Mouse (Mus musculus) kidney, adult 18-20 months (tissue): ENCODE measurements around the gene Fgf18.
A peak's percentile ranks its signal among the peaks of the same experiment; 100 is the strongest.

Experiments
- DNase-seq: peaks from one replicate; pipeline ENCODE4 v3.0.0; 2021

Gene Fgf18

DNA sequence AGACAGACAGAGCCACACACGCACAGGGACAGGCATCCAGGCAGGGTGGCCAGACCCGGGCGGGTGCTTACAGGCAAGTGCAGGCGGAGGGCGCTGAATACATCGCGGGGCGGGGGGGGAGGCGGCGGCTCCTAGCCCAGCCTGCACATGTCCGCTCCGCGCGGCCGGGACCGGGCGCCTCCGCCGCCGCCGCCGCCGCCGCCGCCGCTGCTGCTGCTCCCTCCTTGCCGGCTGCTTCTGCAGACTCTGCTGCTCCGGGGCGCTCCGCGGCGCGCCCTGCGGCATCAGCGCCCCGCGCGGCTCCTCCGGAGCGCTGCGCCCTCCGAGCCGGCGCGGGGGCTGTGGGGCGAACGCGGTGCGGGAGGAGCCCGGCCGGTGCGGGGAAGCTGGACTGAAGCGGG lies at the start of gene Fgf18:
Fgf18 (minus strand) TSS at position 230 of the 401 bp plus-strand sequence.
- DNase-seq, result no peak

DNA sequence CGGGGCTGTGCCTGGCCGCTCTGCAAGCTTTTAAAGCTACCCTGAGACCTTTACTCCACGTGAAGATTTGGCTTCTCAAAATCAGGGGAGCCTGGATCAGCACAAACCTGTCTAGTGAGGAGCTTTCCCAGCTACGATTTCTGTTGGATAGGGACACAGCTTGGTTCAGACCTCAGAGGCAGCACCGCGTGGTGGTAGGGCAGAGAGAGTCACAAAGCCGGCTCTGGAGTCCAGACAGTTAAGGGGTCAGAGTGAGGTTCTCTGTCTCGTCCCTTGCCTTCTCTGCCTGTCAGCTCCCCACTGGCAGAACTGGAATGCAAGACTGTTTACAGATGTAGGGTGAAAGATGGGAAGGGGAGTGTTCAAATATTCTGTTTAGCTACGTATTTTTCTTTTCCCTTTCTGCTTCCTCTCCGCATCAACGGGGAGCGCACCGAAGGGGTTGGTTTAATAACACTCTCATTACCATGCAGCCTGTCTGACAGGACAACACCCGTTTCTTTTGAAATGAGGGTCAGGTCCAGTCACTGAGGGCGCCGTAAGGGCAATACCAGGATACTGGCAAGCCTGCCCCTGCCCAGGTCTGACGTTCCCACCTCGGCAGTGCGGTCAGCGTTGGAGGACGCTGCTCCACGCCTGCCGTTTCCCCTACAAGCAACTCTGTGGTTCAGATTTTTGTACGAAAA lies 49.4 kb upstream of the Fgf18 start:
- no peak for DNase-seq

DNA sequence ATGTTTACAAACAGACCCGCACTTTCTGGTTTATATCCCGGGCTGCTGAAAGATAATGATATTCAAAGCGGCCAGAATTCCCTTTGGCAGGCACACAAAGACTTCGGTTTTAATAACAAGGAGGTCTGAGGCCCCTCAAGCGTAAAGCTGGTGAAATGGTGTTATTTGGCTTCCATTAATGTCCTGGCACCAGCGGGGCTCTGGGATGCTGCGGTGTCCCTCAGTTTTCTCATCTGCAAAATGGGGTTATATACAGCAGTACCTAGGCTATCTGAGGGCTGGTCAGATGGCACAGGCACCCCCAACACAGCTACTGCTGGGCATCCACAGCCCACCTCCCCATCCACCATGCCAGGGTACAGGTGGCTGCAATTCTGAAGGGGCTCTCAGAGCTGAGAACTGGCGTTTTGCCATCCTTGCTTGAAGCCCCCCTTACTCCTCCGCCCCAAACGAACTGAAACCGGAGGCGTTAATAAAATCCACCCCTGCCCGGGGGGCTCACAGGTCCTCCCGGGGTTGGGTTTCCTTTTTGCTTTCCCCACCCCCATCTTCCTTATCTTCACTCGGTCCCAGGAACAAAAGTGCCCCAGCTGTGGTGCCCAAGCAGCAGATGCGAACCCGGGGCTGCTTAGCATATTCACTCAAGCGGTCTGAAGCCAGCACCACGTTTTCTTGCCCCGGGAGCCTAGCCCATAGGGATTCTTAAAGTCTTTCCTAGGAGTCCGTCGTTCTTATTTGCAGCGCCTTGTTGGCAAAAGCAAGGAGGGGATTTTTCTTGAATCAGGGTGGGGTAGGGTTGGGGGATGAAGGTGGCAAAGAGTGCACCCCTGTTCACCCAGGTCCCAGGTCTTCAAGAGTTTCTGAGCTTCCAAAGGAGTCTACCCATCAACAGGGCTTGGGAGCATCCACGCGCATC lies 48.6 kb upstream of the Fgf18 start:
- DNase-seq, result no peak

DNA sequence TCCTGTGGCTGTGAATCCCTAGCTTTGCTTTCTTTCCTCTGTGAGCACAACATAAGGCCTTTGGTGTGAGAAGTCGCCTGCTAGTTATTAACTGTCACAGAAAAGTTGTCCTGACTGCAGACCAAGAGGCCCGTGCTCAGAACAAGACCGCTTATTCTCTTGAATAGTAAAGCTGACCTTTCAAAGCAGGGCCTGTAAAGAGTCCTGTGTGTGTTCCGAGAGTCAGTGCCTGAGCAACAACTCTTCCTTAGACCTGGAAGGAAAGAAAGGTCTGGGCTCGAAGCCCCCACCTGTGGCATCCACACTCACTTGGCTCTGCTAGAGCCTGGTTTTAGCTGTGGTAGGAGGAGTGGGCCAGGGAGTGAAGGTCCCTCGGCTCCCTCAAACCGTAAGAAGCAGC lies 47.9 kb upstream of the Fgf18 start:
- no peak for DNase-seq

GRCm38 (mm10) chr11:33193695-33194094 lies 46.5 kb upstream of the Fgf18 start:
- DNase-seq, result no peak

DNA sequence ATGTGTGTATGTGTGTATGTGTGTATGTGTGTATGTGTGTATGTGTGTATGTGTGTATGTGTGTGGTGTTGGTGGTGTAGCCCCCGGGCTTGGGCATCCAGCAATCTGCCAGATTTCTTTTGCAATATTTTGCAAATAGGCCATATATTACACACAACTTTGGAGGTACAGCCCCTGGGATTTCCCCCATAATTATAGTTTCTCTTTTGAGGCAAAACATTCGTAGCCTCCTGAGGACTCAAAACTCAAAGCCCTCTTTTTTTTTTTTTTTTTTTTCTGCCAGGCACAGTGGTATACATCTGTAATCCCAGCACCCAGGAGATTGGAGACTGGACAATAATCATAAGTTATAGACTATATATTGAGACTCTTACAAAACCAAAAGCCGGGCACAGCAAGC lies 34.6 kb upstream of the Fgf18 start:
- DNase-seq, result no peak

GRCm38 (mm10) chr11:33180701-33181116 lies 33.5 kb upstream of the Fgf18 start:
- DNase-seq, result no peak

- DNase-seq, result no peak
These were observed 32.6 kb upstream of the Fgf18 start for GRCm38 (mm10) chr11:33179802-33180201.

GRCm38 (mm10) chr11:33176525-33177245 lies 29.5 kb upstream of the Fgf18 start:
- peak; percentile 18 for DNase-seq

- DNase-seq, result no peak
These were observed 28.6 kb upstream of the Fgf18 start for GRCm38 (mm10) chr11:33175768-33176167.

GRCm38 (mm10) chr11:33170489-33170888 lies 23.3 kb upstream of the Fgf18 start:
- peak; percentile 60 for DNase-seq

DNA sequence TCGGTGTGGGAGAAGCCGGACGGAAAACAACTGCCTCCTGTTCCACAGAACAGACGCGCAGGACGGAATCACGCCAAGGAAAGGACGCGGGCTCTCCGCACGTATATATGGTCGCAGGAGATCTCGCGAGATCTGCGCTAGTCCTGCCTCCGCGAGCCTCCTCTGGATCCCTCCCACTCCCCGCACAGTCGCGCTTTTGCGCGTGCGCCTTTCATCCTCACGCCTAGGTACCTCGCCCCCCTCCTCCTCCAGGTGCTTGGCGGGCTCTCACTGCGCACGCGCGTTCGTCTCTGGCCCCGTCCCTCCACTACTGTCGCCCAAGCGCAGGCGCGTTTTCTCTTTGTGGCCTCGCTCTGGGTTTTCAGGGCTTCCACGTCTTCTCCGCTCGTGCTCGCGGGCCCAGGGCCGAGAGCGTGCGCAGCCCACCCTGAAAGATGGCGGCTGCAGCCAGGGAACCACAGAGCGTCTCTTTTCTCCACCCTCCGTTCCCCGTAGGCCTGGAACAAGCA lies 15.9 kb upstream of the Fgf18 start, which contains the start of gene Npm1:
Npm1 (minus strand) TSS at position 209 of the 509 bp plus-strand sequence.
- peak; percentile 99 for DNase-seq

DNA sequence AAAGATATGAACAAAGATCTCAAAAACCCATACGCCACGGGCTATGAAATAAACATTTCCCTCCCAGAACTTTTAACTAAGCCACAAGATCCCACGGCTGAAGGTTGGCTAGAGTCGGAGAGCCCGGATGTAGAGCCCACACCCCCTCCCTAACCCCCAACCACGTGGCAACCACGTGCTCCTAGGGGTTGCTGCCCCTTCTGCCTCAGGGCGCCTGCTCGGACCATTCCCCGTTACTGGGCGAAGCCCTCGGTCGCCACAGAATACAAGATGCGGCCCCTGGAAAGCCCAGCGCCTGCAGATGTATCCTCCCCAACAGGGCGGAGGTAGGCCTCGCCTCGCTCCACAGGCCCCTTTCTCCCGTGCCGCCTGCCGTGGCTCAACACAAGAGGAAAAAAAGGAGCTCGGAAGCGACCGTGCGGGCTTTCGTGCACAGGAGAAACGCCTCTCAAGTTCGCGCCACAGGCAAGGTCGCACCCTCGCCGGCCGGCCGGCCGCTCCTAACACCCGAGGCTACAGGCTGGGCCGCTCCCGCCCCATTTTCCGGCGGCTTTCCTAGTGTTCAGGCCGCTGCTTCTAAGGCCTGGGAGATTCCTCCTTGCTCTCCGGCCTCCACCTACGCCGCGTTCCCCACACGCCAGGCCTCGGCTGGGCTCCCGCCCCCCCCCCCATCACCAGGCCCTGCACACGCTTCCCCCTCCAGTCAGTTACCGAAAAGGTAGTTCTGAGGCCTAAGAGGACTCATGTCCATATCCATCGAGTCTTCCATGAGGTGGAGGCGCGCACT lies 15.2 kb upstream of the Fgf18 start:
- peak; percentile 74 for DNase-seq

DNA sequence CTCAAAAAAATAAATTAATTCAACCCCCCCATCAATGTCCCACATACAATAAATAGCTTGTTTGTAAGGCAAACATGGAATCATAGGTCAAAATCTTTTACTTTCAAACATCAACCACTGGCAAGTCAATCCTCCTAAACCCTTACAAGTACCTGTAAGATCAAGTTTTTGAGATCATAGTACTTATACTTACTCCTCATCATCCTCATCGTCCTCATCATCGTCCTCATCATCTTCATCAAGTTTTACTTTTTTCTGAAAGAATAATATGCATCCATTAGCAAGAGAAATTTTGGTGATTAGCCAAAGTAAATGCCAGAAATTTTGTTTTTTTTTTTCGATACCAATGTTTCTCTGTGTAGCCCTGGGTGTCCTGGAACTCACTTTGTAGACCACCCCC lies 12.5 kb upstream of the Fgf18 start:
- DNase-seq, result no peak

DNA sequence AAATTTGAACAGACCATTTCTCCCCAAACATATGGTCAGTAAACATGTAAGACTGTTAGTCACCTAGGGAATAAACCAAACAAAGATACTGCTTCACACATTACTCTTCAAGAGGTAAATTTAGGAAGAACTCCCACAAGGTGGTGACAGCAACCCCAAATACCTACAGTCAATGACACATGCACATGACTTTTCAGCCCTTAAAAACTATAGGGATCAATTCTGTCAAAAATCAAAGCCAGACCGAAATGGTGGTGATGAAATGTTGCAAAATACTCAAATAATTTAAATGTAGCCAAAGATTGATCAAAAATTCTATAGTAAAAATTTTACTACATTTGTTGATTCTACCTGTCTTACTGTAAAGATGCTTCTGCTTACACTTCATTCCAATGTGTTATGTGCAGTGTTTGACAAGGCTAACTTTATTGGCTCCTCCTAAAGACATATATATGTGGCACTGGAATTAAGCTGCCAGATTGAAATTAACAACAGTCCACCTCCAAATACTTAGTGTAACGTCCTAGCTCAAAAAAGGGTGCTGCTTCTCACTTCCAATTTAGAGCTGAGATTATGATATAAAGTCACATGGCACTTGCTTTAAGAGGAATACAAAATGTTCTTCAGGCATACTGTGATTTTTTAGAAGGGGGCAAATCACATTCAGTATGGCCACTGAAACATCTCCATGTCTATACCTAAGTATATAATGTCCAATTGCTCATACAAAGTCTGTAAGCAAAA lies 10.4 kb upstream of the Fgf18 start:
- no peak for DNase-seq

DNA sequence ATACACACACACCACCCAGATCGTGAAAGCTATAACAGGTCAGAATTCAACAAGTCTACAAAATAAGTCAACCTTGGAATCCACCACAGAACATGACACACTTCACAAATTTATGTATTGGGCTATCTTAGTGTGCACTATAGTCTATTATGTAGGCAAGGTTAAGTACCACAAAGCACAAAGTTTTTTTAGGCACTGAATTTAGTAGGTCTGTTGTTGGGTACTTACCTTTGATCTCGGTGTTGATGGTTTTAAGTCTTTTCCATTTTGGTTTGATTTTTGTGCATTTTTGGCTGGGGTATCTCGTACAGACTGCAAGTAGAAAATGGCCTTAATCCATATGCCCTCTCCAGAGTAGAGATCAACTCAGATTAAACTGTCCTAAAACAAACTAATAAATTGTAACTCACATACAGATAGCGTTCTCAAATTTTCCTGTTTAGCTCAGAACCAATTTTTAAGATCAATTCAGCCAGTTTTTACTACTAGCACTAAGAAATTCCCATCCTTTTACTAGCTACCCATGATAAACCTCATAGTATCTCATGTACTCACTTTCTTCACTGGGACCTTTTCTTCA lies 9.3 kb upstream of the Fgf18 start:
- no peak for DNase-seq

- no peak for DNase-seq
These were observed 7.3 kb upstream of the Fgf18 start for GRCm38 (mm10) chr11:33154459-33154858.

GRCm38 (mm10) chr11:33152997-33153396 lies 5.8 kb upstream of the Fgf18 start:
- no peak for DNase-seq

GRCm38 (mm10) chr11:33151780-33152145 lies 4.6 kb upstream of the Fgf18 start:
- DNase-seq, result no peak

DNA sequence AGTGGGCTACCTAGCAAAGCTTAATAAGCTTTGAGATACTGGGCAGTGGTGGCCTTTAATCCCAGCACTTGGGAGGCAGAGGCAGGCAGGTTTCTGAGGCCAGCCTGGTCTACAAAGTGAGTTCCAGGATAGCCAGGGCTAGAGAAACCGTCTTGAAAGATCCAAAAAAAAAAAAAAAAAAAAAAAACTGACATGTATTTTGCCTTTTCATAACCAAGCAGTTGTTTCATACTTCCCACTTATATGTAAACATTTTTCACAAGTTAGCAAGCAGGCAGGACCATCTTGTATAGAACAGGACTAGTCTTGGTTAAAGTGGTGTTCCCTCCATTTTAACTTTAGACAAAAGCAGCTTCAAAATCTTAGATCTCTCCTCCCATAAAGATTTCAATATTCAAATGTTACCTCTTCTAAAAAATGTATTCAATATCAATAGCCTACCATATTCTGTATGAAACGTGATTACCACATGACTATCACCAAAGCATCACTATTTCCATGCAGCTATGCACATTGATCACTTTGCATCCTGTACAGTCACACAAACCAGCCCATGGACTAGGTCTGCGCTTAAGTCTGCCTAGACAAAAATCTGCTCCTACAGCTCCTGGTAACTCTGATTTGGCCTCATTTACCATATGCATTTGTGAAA lies 4.1 kb upstream of the Fgf18 start:
- no peak for DNase-seq

GRCm38 (mm10) chr11:33150364-33150763 lies 3.2 kb upstream of the Fgf18 start:
- DNase-seq, result no peak
